Comparison of ENCODE assay signal across 9 mouse cellular contexts in the genomic region with DNA sequence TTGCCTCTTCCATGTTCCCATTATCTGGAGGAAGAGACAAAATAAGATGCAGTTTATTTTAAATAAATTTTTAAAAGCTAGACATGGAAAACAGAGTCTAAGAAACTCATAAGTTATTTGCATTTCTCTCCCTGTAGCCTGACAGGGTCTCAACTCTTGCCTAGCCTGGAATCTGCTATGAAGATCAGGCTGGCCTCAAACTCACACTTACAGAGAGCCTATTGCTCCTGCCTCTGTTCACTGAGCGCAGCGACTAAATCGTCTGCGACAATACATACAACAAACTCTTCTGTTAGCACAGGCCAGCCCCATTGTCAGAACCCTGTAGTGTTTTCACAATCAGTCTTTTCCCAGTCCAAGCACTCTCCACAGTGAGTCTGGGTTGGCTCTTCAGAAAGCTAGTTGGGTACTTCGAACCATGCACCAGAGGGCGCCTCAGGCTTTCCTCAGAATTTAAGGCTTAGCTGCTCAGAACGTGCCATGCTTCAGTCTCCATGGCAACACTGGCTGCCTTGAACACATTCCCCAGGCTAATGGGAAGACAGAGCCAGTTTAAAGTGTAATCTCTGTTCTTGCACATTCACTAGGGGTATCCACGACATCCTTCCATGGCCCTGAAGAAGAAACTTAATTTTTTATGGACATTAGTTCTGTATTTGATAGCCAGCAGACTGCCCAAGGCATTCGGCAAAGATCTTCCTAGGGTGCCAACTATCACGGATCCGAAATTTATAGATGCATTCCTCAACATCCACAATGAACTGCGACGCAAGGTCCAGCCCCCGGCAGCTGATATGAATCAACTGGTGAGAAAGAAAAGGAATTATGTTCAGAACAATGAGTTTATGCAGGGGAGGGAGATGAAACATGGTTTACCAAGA. TPM values are rescaled to one million over a fixed set of nuclear protein-coding genes. Genes with fewer than 3 reads are reported as not detected.
DNase-seq lines count a peak whose midpoint lies in the region; ATAC-seq lines count a peak whose summit lies in the region.
"Had no signal": no experiment of that assay in that cellular context is flagged by ENCODE, and none has a peak within 500 bp of the region (broad histone marks: within the 10 kb centered on the region; RNA-seq: fewer than 3 reads in every experiment).

Glipr1l1 (plus strand) TSS at position 488 of the 881 bp plus-strand sequence.

- H3K36me3 ChIP-seq in kidney, embryonic 16.5 days (ENCODE audit: insufficient read depth, low read length) = no peaks in the 10 kb centered on the region
- no peaks in the 10 kb centered on the region for H3K36me3 ChIP-seq in limb, embryonic 13.5 days

- H3K27me3 ChIP-seq in kidney, embryonic 16.5 days (ENCODE audit: insufficient read depth, low read length) = no peaks in the 10 kb centered on the region
- no peaks in the 10 kb centered on the region for H3K27me3 ChIP-seq in limb, embryonic 13.5 days

- no peak within 1 kb of the TSS for H3K4me3 ChIP-seq in kidney, embryonic 16.5 days (ENCODE audit: low read length)
- H3K4me3 ChIP-seq in limb, embryonic 13.5 days = no peak within 1 kb of the TSS

- ATAC-seq in kidney, embryonic 16.5 days (ENCODE audit: low FRiP score, low TSS enrichment) = peak; percentile 95
- peak; percentile 83 for ATAC-seq in limb, embryonic 13.5 days (ENCODE audit: low FRiP score, low read depth)
- ATAC-seq in monocyte, adult 5-6 weeks (replicated peaks; ENCODE audit: insufficient number of reproducible peaks, low FRiP score, low TSS enrichment, poor library complexity, severe bottlenecking) = peak; percentile 47; the same call in 1 of the 2 replicates

- no peaks in the 10 kb centered on the region for H3K4me1 ChIP-seq in kidney, embryonic 16.5 days (ENCODE audit: insufficient read depth, low read length)
- no peaks in the 10 kb centered on the region for H3K4me1 ChIP-seq in limb, embryonic 13.5 days

- H3K9ac ChIP-seq in kidney, embryonic 16.5 days (replicated peaks; ENCODE audit: low read length) = no peak within 1 kb of the TSS
- H3K9ac ChIP-seq in limb, embryonic 13.5 days = no peak within 1 kb of the TSS

- H3K4me2 ChIP-seq in kidney, embryonic 16.5 days (replicated peaks; ENCODE audit: low read depth, low read length) = no peak within 1 kb of the TSS
- H3K4me2 ChIP-seq in limb, embryonic 13.5 days (replicated peaks) = no peak within 1 kb of the TSS

- no peak within 1 kb of the TSS for H3K27ac ChIP-seq in kidney, embryonic 16.5 days (ENCODE audit: low read length)
- H3K27ac ChIP-seq in limb, embryonic 13.5 days = no peak within 1 kb of the TSS

- DNase-seq in 416B (ENCODE audit: low read depth) (peak; percentile 76), MN1 (ENCODE audit: low spot score) (peak; percentile 54)
- peak; percentile 87 to 89 for DNase-seq in cerebellum, postnatal 10 days
- peak; percentile 68 to 81 for DNase-seq in frontal cortex, postnatal 10 days (ENCODE audit: low spot score in 2 of 2)
- DNase-seq in thymus, postnatal 14 days = peak; percentile 6

- WGBS in kidney, embryonic 16.5 days = 52% methylated on average over 14 of the region's 14 CpGs
- 55% methylated on average over 14 of the region's 14 CpGs for WGBS in limb, embryonic 13.5 days

- no peaks in the 10 kb centered on the region for H3K9me3 ChIP-seq in kidney, embryonic 16.5 days (ENCODE audit: low read length)
- no peaks in the 10 kb centered on the region for H3K9me3 ChIP-seq in limb, embryonic 13.5 days

RNA-seq across cellular contexts. Expression of gene Glipr1l1, which starts in this region (rescaled TPM):
- not detected in 2 replicates for polyA plus RNA-seq in kidney, embryonic 16.5 days (2015; fragmentation: Nextera tagmentation; extraction: Ambion mirVana)
- polyA plus RNA-seq in limb, embryonic 13.5 days (2015; fragmentation: Nextera tagmentation; extraction: Ambion mirVana) = not detected in 2 replicates
- not detected in 3 replicates for total RNA-seq in monocyte, adult 5-6 weeks (2017)
- polyA plus RNA-seq: gonadal fat pad, adult 2 months had no signal

Comparison
In these comparisons a context has a peak if more than half of its experiments do, and no peak if none do; other contexts are left out.
1. Peak in ATAC-seq in kidney, embryonic 16.5 days; RNA of the gene not detected or under 1 TPM.
2. Peak in ATAC-seq in limb, embryonic 13.5 days; RNA of the gene not detected or under 1 TPM.
3. Peak in ATAC-seq in monocyte, adult 5-6 weeks; RNA of the gene not detected or under 1 TPM.
4. DNase-seq: peak in every context shown above with its lines; median percentile 88 in cerebellum, postnatal 10 days; 76 in 416B; 74 in frontal cortex, postnatal 10 days; 54 in MN1; 6 in thymus, postnatal 14 days.